Mouse (Mus musculus) layer of hippocampus, postnatal 25 days (tissue): ENCODE measurements around the gene Mustn1. TPM values are rescaled to one million over a fixed set of nuclear protein-coding genes. Genes with fewer than 3 reads are reported as not detected.

Experiments used
- DNase-seq, 2 experiments: peaks; one replicate each; pipeline ENCODE4 v3.0.0; 2022; ENCODE audit warnings: mixed read lengths in 2 of 2, low spot score in 1 of 2; ENCODE audit errors: extremely low spot score in 1 of 2
- total RNA-seq, 2 experiments: library from RNA; stranded (reverse); gene quantifications; 2 replicates each; pipeline ENCODE4 v1.2.3; 2021

Gene Mustn1
- total RNA-seq, 2 experiments from 2014 or later, result 1.3 TPM

DNA sequence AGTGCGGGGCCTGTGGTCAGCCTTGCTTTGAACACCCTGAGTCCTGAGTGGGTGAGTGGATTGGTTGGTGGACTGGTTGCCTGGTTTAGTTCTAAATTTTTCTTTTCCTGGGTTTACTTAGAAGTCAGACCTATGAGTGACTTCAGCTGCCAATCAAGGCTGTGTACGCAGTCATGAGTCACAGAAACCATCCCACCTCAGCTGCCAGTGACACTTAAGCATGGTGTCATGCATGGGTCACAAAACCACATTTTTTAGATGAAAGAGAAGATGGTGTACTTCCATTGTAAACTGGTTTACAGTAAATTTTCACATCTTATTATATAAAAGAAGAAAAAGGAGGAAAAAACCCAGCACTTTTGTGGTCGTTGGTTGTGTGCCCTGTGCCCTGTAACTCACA, 1.2 kb upstream of the Mustn1 start:
- no peak for DNase-seq

DNA sequence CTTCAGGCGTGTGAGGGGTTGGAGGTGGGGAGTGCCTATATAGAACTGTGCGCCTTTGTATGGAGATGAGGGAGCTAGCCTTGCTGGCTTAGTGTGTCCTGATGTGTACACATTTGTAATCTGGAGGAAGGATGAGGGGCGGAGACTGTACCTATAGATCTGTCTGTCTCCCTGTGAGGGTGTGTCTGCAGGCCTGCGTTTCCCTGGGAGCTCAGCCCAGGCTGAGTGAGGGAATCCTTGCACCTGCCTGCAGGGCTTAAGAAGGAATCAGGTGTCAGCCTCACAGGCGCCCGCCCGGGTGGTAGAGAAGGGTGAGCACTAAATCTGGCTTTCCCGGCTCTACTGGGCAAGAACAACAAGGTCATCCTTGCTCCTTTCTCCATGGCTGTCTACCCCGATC, 794 bp downstream of the Mustn1 start:
- DNase-seq, result no peak

DNA sequence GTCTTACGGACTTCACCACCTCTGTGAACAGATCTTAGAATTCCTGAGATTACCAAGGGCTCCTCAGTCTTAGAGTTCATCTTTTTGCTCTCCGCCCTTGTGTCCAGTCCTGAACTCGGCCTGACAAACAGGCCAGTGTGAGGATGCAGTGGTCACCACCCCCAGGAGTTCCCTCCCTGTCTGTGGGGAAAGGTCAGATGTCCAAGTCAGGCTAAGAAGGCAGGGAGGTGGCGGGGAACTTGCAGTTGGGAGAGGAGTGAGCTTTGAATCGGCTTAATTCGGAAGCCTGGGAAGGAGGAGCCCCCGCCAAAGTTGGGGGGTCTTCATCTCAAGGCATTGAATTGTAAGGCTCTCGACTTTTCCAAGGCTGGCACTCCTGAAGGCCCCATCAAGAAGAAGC, 1.3 kb downstream of the Mustn1 start:
- DNase-seq, result no peak

GRCm38 (mm10) chr14:30880811-30881717, 2.1 kb downstream of the Mustn1 start:
- peak in 1 of 2 experiments; percentile 70 for DNase-seq

GRCm38 (mm10) chr14:30881718-30882108, 2.7 kb downstream of the Mustn1 start:
- DNase-seq, result no peak

GRCm38 (mm10) chr14:30885298-30885697, 6.3 kb downstream of the Mustn1 start:
- DNase-seq, result no peak

- DNase-seq, result no peak
Measured at GRCm38 (mm10) chr14:30886204-30886603, 7.2 kb downstream of the Mustn1 start, which contains the start of gene Itih4. Gene Itih4, plus strand, starts transcription at chr14:30886476.

- peak in 1 of 2 experiments; percentile 22 for DNase-seq
Measured at GRCm38 (mm10) chr14:30888271-30888732, 9.3 kb downstream of the Mustn1 start.

GRCm38 (mm10) chr14:30899972-30900371, 21.0 kb downstream of the Mustn1 start:
- DNase-seq, result no peak

DNA sequence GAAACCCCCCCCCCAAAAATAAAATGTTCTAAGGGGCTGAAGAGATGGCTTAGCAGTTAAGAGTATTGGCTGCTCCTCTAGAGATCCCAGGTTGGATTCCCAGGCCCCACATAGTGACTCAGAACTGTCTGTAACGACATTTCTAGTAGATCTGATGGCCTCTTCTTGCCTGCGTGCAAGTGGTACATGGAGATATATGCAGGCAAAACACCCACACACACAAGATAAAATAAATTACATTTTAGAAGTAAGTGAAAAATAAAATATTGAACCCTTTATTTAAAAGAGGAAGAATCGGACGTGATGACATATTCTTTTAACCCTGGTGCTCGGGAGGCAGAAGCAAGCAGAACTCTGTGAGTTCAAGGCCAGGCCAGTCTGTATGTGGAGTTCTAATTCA, 23.6 kb downstream of the Mustn1 start:
- DNase-seq, result no peak

DNA sequence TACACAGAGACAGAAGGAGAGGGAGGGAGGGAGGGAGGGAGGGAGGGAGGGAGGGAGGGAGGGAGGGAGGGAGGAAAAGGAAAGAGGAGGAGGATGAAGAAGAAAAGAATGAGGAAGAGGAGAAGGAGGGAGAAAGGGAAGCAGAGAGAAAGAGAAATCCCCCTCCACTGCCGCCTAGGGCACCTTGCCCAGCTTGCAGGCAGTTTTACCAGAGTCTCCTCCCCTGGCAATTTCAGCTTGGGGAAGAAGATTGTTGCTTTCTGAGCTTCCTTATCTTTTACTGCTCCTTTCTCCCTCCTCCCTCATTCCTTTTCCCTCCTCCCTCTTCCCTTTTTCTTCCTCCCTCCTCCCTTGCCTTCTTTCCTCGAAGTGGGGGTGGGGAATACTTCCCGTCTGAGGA, 24.0 kb downstream of the Mustn1 start:
- no peak for DNase-seq

- no peak for DNase-seq
Measured at GRCm38 (mm10) chr14:30904307-30904706, 25.3 kb downstream of the Mustn1 start.

GRCm38 (mm10) chr14:30906001-30906400, 27.0 kb downstream of the Mustn1 start:
- no peak for DNase-seq

DNA sequence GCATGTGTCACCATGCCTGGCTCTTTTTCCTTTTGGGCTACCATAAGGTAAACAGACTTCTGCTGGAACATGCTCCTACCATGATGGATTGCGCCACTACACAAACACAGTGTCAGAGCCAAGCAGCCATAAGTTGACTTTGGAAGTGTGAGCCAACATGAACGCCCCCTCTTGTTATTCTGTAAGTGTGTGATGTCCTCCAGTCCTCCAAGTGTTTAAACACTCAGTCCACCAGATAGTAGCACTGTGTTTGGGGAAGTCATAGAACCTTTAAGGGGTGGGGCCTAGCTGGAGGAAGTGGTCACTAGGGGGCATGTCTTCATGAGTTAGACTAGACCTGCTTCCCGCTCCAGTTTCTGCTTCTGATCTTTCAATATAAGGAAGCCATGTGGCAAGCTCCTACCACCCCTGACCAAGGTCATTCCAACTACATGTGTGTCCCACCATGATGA, 28.8 kb downstream of the Mustn1 start:
- no peak for DNase-seq

DNA sequence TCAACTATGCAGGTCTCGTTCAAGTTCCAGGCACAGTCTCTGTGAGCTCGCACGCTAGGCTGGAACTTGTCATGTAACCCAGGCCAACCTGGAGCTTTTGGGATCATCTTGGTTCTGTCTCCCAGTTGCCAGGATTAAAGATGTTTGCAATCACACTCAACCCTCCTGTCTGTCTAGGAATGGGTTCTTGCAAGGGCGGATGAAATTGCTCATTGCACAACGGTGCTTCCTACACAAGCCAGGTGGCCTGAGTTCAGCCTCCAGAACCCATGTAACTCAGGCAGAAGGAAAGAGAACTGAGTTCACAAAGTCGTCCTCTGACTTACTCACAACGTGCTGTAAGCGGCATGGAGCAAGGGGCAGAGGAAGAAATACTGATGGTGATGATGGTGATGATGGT, 32.1 kb downstream of the Mustn1 start:
- no peak for DNase-seq

- no peak for DNase-seq
Measured at GRCm38 (mm10) chr14:30912641-30913040, 33.6 kb downstream of the Mustn1 start.

- no peak for DNase-seq
Measured at GRCm38 (mm10) chr14:30913404-30913803, 34.4 kb downstream of the Mustn1 start.

- no peak for DNase-seq
Measured at GRCm38 (mm10) chr14:30916516-30916915, 37.5 kb downstream of the Mustn1 start.

GRCm38 (mm10) chr14:30922053-30922670, 43.2 kb downstream of the Mustn1 start:
- DNase-seq, result no peak

- DNase-seq, result peak in 1 of 2 experiments; percentile 8
Measured at GRCm38 (mm10) chr14:30923375-30924105, 44.5 kb downstream of the Mustn1 start, which contains the start of gene Itih3. Gene Itih3, minus strand, starts transcription at chr14:30923760.

GRCm38 (mm10) chr14:30925492-30925891, 46.5 kb downstream of the Mustn1 start:
- DNase-seq, result no peak
